Mouse (Mus musculus) left cerebral cortex, postnatal 36 days (tissue): Measurements from ENCODE around the gene Rab26. TPM values are rescaled to one million over a fixed set of nuclear protein-coding genes. Genes with fewer than 3 reads are reported as not detected.

Experiments used
- DNase-seq, 2 experiments: peaks; one replicate each; pipeline ENCODE4 v3.0.0; 2021 to 2022; ENCODE audit warnings: low spot score in 2 of 2, mixed read lengths in 1 of 2
- intact Hi-C: fragments of 180-260 bp; cut with DNase I; formaldehyde crosslinking; loops from one replicate; pipeline ENCODE4 v1.15.1; 2025
- total RNA-seq, 2 experiments: library from RNA; stranded (reverse); gene quantifications; 2 replicates each; pipeline ENCODE4 v1.2.3; 2021

Rab26 gene
- total RNA-seq, 2 experiments from 2014 or later, result 51.0 to 51.3 TPM

DNA sequence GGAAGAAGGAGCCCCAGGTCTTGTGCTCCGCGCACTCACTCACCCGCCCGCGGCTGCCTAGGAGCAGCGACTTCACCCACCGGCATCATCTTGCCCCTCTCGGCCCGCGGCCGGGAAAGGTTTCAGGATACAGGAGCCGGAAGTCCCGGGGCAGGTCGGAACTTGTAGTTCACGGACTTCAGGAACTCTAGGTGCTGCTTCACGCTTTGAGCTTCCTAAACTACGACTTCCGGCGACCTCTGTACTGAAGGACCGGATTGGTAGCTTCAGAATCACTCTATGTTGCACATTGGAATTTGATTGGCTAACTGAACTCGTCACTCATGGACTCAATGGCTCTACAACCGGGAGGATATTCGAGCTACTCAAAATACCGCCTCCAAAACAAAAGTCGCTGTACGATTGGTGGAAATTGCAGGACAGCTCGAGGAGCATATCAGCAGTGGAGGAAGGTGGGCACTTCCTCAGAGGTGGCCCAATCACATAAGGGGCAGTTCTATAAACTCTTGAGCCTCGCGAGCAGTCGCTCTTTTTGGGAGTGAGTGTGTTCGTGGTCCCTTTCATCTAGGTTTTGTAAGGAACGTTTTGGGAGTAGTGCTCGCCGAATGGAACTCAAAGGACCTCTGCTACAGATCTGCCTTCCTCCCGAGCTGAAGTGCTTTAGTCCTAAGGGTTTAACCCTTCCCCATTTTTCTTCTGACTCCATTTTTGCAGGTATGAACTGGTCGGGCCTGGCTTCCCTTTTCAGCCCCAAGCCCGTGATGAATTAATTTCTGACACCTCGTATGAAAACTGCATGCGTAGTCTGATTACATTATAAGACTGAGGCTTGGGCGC is 6.1 kb downstream of the Rab26 start, which contains the start of gene Traf7:
Gene Traf7, minus strand, starts transcription at position 216 of the 837 bp plus-strand sequence.
- intact Hi-C loops, result no loop called here
- DNase-seq, result peak; percentile 90 to 93

DNA sequence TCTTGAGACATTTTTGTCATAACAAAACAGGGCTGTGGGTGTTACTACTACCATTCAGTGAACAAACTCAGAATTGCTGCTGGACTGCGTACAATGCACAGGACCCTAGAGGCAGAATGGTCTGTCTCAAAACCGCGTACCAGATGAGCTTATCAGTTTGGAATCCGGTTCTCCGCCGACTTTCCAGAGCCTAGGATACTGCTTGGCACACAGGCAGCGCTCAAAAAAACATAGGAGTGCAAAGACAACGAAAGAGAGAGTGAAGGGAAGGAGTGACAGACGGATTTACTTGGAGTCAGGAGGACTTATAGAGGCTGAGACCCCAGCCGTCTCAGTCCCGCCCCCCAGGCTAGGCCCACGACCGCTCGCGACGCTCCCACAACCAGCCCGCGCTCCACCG is 6.7 kb downstream of the Rab26 start:
- DNase-seq, result no peak
- intact Hi-C loops, result no loop called here

DNA sequence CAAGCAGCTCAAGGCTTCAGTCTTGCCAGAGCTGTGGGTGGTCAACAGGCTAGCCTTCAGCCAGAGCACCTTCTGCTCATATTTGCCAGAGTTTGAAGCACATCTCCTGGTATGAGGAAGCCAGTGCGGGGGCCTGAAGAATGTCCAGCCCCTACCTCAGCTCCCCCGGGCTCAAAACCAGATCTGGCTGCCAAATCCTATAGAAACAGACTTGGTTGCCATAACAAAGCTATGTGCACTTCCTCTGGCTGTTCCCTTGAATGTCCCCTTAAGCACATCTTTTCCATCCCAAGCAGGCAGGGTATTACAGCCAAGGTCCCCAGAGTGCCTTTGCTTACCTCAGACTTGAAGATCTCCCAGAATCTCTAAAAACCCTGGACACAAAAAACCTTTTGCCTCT is 9.3 kb downstream of the Rab26 start:
- DNase-seq, result no peak
- intact Hi-C loops, result no loop called here

DNA sequence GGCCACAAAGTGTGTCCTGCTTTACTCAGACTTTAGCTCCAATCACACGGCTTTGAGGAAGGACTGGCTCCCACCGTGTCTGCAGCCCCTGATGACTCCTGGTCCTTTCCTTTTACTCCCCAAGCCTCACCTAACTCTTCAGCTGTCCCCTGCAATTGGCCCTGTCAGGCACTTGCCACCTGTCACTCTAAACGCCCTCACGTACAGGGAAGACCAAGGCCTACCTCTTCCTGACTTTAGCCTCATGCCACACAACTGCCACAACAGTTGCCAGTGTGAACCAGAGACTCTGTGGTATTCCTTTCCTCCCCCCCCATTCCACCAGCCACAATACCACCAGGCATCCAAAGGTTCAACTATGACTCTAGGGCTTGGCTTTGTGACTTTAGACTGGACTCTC is 13.6 kb downstream of the Rab26 start:
- no peak for DNase-seq
- intact Hi-C loops, result no loop called here

DNA sequence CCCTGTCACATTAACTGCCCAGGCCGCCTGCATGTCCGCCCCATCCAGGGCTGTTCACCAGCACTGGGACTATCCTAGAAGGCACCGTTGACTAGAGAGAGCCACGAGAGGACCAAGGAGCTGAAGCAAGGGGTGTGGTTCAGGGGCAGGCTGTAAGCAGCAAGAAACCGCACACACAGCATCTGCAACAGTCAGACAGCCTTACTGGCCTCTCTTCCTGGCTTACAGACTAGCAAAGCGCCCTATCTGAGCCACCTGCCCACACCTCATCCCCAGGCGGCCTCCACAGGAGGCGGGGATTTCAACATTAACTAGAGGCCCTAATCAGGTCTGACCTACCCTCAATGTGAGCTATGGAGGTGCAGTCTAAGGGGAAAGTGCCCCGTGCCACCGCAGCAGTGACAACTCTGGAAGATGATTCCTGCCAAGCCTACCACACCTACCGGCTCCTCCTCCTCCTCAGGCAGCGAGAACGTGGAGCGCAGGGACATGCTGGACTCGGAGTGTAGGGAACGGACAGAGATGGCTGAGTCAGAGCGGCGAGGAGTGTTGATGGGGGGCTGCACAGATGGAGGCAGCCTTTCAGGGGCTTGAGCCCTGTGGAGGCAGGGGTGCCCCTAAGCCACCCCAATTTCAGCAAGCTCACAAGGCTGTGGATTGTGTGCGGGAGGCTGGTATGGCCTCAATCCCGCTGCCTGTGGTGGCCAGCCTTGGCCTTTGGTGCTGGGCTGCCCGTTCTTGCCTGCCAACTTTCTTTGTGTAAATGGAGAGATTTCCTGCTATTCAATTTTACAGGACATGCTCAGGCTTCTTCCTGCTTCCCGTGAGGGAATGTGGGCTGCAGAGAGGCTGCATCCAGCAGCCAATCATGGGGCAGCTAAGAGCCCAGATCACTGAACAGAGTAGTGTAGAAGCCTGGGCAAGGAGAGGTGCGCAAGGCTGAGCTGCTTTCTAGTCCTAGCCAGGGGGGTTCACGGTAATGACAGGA is 19.4 kb downstream of the Rab26 start:
- DNase-seq, result no peak
- intact Hi-C loops, result loop anchor here (5.0 kb wide), 1 partner anchor 37 kb away; the partner anchor contains the start of gene Mlst8

DNA sequence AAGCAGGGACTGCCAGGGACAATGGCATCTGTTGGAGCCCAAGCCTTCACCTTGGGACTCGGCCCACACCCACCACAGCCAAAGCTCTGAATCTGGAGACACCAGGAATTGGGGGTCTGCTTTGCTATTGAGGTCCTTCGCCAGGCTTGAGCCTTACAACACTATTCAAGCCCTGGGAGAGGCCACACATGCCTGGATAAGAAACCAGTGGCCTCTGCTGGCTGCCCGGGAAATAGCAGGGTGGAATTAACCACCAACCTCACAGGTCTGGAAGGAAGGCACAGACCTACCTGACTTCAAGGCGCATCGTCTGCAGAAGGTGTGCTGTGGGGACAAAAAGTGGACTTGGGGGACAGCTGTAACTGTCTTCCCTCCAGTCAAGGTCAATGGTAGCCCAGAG is 20.4 kb downstream of the Rab26 start:
- intact Hi-C loops, result loop anchor here (5.0 kb wide), 1 partner anchor 36 kb away; the partner anchor contains the start of gene Mlst8

DNA sequence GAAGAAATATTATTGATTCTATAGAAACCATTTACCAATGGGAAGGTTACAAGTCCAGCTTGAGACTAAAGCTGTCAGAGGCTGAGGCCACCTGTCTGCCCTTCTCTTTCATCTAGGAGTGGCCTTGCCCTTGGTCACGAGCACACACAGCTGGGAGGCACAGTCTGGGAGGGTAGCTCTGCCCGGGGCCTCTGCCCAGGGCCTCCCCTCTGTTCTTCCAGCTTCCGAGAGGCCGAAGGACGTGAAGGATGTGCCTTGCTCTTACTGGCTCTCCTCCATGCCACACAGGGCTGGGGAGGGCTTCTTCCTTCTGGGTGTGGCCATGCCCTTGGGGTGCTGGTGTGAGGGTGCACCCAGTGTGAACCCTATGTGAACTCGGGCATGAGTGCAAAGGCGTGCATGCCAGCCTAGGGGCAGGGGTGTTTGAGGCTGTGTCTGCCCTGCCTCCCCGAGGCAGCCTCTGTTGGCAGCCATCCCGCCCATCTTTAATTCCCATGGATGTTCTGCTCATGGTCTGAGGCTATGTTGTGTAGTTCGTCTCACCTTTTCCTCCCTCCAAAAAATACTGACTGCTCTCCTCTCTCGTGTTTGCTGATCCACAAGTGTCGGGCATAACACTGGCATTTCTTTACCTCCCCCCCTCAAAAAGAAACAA is 26.1 kb downstream of the Rab26 start:
- DNase-seq, result no peak
- intact Hi-C loops, result no loop called here

More for the DNA sequence above, 20.4 kb downstream of the Rab26 start:
- DNase-seq, result peak; percentile 63 to 66

DNA sequence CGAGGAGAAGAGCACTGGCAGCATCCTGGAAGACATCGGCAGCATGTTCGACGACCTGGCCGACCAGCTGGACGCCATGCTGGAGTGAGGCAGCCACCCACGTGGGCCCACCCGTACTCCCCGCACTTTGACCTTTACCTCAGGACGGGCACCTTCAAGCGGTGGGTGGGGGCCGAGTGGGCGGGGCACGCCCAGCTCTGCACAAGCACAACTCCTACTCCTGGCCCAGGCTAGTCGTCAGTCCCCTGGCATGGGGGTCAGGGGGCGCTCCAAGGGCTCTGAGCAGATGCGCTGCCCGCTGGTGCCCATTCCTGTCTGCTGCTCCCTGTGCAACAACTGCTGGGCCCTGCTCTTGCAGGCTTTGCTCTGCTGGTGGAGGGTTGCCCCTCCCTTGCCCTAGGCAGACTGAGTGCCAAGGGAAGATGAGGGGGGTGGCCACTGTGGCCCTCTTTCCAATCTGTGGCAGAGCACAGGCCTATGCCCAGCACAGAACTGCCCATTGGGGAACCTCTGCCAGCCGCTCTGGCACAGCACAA is 26.8 kb downstream of the Rab26 start:
- DNase-seq, result no peak
- intact Hi-C loops, result no loop called here

DNA sequence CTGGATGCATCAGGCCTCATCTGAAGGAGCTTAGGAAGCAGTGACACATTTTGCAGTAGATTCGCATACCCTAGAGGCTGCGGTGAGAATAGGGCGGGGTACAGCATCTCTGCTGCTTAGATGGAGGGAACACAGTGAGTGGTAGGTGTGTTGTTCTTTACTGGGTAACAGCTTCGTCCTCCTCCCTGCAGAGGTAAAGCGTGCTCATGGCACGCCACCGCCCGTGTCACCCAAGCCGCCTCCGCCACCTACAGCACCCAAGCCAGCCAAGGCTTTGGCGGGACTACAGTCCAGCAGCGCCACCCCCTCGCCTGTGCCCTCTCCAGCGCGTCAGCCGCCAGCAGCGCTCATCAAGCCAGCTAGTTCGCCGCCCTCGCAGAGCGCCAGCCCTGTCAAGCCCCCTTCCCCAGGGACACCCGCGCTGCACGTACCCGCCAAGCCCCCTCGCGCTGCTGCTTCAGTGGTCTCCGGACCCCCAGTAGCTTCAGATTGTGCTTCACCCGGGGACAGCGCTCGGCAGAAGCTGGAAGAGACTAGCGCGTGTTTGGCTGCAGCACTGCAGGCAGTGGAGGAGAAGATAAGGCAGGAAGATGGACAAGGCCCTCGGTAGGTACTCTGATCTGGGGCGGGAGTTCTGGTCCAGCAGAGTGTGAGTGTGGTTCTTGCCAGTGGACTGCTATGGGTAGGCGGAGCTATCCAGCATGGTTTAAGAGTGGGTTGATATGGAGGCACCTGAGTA is 27.5 kb downstream of the Rab26 start:
- intact Hi-C loops, result no loop called here

DNA sequence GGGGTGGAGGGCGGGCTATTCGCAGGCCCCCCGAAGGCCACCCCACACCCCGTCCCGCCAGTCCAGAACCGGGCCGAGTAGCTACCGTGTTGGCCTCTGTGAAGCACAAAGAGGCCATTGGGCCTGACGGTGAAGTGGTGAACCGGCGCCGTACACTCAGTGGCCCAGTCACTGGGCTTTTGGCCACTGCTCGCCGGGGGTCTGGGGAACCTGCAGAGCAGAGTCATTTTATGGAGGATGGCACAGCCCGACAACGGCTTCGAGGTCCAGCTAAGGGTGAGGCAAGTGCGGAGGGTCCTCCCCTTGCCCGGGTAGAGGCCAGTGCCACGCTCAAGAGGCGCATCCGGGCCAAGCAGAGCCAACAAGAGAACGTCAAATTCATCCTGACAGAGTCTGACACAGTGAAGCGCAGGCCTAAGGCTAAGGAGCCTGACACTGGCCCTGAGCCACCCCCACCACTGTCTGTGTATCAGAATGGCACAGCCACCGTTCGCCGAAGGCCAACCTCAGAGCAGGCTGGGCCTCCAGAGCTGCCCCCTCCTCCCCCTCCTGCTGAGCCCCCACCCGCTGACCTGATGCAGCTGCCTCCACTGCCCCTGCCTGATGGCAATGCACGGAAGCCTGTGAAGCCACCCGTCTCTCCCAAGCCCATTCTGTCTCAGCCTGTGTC is 28.6 kb downstream of the Rab26 start:
- no peak for DNase-seq
- intact Hi-C loops, result no loop called here

More for the DNA sequence above, 27.5 kb downstream of the Rab26 start:
- peak; percentile 81 to 87 for DNase-seq

DNA sequence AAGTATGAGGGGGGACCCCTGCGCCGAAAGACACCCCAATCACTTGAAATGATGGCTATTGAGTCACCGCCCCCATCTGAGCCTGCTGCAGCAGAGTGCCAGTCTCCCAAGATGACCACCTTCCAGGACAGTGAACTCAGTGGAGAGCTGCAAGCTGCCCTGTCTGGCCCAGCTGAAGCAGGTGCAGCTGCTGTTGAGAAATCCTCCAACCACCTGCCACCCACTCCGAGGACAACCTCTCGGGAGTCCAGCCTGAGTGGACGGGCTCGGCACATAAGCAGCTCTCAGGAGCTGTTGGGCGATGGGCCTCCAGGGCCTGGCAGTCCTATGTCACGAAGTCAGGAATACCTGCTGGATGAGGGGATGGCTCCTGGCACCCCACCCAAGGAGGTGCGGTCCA is 29.9 kb downstream of the Rab26 start:
- intact Hi-C loops, result no loop called here
- no peak for DNase-seq

DNA sequence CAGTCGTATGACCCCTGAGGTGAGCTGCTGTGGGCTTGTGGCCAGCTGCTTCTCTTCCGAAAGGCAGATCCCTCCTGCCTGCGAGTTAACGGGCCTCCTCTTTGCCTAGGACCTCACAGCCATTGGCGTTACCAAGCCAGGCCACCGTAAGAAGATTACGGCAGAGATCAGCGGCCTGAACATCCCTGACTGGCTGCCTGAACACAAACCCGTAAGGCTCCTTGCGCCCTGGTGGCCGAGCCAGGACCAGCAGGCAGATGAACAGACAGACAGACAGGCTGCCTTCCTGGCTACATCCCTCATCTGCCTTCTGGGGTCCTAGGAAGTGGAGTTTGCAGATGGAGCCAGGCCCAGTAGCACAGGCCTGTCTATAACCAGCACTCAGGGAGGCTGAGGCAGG is 31.8 kb downstream of the Rab26 start:
- DNase-seq, result no peak
- intact Hi-C loops, result no loop called here

DNA sequence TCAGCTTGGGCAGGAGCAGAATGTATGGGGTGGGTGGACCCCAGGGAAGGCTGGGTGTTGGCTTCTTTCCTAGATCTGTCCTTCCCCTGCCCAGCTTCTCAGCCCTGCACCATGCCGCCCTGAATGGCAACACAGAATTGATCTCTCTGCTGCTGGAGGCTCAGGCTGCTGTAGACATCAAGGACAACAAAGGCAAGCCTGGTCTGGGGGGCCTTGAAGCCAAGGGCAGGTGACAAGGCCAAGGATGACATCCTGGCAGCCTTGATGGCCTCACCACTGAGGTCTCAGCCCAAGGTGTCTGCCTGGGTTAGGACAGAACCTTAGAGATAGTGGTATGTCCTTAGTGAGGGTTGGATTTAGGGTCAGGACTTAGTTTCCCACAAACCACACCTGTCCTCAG is 38.0 kb downstream of the Rab26 start:
- intact Hi-C loops, result no loop called here
- DNase-seq, result no peak

DNA sequence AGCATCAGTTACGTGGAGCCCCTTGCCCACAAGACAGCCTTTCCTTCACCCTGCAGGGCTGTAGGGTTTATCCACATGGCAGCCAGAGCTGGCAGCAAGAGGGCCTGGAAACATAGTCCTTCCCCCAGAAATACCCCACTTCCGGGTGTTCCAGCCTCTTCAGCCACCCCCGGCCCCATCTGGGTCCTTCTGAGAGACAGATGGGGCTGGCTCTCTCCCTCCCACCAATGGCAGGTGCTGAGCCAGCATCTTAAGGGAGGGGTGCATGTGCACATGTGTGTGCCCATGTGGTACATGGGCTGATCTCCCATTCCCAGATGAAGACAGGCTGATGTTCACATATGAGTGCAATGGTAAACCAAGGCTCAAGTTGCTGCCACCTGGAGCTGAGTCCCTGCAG is 38.6 kb downstream of the Rab26 start:
- intact Hi-C loops, result no loop called here

DNA sequence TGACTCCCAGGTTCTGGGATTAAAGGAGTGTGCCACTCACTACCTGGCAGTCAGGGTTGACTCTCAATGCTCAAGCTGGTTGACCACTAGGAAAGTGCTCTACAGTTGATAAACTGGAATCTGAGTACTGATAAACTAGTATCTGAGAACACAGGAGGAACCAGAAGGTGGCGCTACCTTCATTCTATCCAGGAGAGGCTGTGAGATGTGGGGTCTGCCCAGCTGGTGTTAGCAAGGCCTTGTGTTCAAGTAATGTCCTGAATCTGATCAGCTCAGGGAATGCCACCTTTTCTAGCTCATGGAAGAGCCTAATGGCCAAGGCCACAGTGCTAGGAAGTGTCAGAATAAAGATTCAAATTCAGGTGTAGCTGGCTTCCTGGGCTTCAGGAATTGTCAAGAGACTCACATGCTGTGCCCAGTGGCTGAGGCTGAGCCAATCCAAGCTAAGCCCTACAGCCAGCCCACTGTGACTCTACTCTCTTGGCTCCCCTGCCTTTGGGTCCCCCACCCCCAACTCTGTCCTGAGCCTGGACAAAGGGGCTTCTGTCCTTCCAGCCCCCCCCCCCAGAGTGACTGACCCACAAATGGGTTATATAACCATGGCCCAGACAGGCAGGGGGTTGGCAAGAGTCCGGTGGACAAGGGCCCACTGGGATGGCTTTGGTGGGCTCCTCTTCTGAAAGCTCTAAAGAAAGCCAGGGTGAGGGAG is 39.2 kb downstream of the Rab26 start:
- intact Hi-C loops, result no loop called here
- no peak for DNase-seq

More for the DNA sequence above, 38.6 kb downstream of the Rab26 start:
- peak; percentile 80 to 84 for DNase-seq

DNA sequence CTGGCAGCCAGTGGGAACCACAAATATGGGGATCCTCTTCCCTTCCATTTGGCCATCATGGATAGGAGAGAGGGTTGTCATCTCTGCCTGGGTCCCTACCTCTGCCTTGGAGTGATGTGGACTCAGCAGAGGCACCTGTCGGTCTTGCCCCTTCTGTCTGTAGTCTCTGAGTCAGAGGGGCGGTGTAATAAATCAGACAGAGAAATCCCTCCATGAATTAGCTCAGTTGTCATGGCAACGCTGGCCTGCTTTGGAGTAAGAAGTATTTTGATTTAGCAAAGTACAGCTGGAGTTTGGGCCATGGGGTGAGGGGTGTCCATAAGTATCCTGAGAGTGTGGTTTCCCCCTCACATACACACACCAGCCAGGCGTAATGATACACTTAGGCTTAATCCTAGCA is 43.6 kb downstream of the Rab26 start:
- peak; percentile 6 to 26 for DNase-seq
- intact Hi-C loops, result no loop called here

DNA sequence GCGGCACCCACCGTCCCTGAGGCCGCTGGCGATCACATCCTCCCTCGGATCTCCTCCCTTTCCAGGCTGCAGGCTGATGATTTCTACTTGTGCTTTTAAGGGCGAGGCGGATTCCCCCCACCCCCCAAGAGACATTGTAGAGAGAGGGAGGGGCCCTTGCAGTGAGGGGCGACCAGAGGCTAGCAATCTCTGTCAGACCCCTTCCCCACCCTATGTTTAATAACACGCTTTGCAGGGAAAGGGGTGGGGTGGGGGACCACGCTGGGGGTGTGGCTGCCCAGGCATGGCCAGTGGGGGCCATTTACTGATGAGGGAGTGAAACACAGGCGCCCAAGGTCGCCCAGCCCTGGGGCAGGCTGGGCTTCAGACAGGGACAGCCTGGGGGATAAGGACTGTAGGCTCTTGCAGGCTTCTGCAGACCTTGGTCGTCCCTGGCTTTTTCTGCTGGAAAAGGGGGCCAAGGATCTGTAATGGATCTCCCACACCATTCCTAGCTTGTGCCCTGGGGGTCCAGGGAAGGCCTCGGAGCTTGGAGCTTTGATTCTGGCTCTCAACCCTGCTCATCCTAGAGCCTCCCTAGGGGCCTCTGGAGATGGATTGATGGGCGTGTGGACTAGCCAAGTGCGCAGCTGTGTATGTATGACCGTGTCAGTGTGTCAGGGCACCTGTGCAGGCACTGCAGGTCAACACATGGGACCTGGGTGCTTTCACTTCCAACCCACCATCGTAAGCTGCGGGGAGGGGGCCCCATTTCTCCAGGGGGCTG is 44.6 kb downstream of the Rab26 start:
- intact Hi-C loops, result no loop called here

More for the DNA sequence above, 44.6 kb downstream of the Rab26 start:
- DNase-seq, result peak; percentile 6 to 7
